Mouse (Mus musculus) hindbrain, embryonic 12.5 days (tissue): Measurements from ENCODE around the gene 1700047I17Rik2. TPM values are rescaled to one million over a fixed set of nuclear protein-coding genes. Genes with fewer than 3 reads are reported as not detected.
"Not testable (repeated sequence)": the region's sequence is repeated elsewhere in the genome, so short reads cannot be mapped to it uniquely, and the experiment has no call there.

Experiments
- ATAC-seq: fragments of 200-750 bp; cut with Nextera tagmentation; 2 replicates; pipeline ENCODE4 v1.8.0; 2017; ENCODE audit warnings: moderate TSS enrichment; ENCODE audit not compliant: low FRiP score
- H3K27ac ChIP-seq: fragments of 300-500 bp; sonication (generic); 2 replicates; pipeline ENCODE4 v1.5.1; 2016; ENCODE audit warnings: mild to moderate bottlenecking
- H3K27me3 ChIP-seq: fragments of 300-500 bp; sonication (generic); 2 replicates; pipeline ENCODE4 v1.6.1; 2016; ENCODE audit warnings: mild to moderate bottlenecking
- H3K36me3 ChIP-seq: fragments of 300-500 bp; sonication (generic); 2 replicates; pipeline ENCODE4 v1.6.1; 2016; ENCODE audit warnings: mild to moderate bottlenecking
- H3K4me1 ChIP-seq: fragments of 300-500 bp; sonication (generic); 2 replicates; pipeline ENCODE4 v1.6.1; 2016
- H3K4me2 ChIP-seq: fragments of 300-500 bp; sonication (generic); replicated peaks from 2 replicates; pipeline ENCODE4 v1.6.1; 2016; ENCODE audit warnings: mild to moderate bottlenecking
- H3K4me3 ChIP-seq: fragments of 300-500 bp; sonication (generic); 2 replicates; pipeline ENCODE4 v1.5.1; 2016; ENCODE audit warnings: mild to moderate bottlenecking
- H3K9ac ChIP-seq: fragments of 300-500 bp; sonication (generic); 2 replicates; pipeline ENCODE4 v1.6.1; 2016; ENCODE audit warnings: mild to moderate bottlenecking, moderate library complexity
- H3K9me3 ChIP-seq: fragments of 300-500 bp; sonication (generic); replicated peaks from 2 replicates; pipeline ENCODE4 v1.6.1; 2016; ENCODE audit warnings: mild to moderate bottlenecking
- WGBS: fragments of 180-500 bp; shearing (Covaris S2); methylation state at CpG from one replicate; pipeline ENCODE4 v1.1.7; 2016; 5-methylcytosine and 5-hydroxymethylcytosine counted together
- polyA plus RNA-seq: library from polyadenylated mRNA; unstranded; fragments of >200 nt; fragmentation: Nextera tagmentation; extraction: Ambion mirVana; gene quantifications from 2 replicates; pipeline ENCODE4 v1.2.1, GENCODE M21; 2016

The 1700047I17Rik2 gene
- polyA plus RNA-seq, 1 experiment from 2014 or later: 0.09 TPM

GRCm38 (mm10) chr12:55263385-55263784 is 64.0 kb downstream of the 1700047I17Rik2 start:
- not testable (repeated sequence) for H3K9me3 ChIP-seq, ATAC-seq, H3K4me3 ChIP-seq, H3K4me2 ChIP-seq, H3K4me1 ChIP-seq, H3K9ac ChIP-seq, H3K27ac ChIP-seq, H3K27me3 ChIP-seq
- no CpG with 5 or more reads among the region's 5 CpGs for WGBS
- H3K36me3 ChIP-seq: peaks cover 10% of the 10 kb centered on the region; the same call in 1 of the 2 replicates

Other genes starting within 250 kb of the 1700047I17Rik2 start
- not detected in 2 replicates for gene Gm20403, start 213.1 kb upstream of the 1700047I17Rik2 start, polyA plus RNA-seq
- 28.1 and 30.3 TPM in 2 replicates for gene Baz1a, start 185.2 kb upstream of the 1700047I17Rik2 start, polyA plus RNA-seq
- gene 2700097O09Rik, start 119.5 kb upstream of the 1700047I17Rik2 start, polyA plus RNA-seq: 28.5 and 33.2 TPM in 2 replicates
- 153 and 171 TPM in 2 replicates for gene Srp54a, start 119.3 kb upstream of the 1700047I17Rik2 start, polyA plus RNA-seq
- 21.6 and 25.1 TPM in 2 replicates for gene Fam177a, start 75.1 kb upstream of the 1700047I17Rik2 start, polyA plus RNA-seq
- gene Srp54b, start 44.5 kb upstream of the 1700047I17Rik2 start, polyA plus RNA-seq: 59.5 and 65.2 TPM in 2 replicates
- gene Srp54c, start 30.6 kb downstream of the 1700047I17Rik2 start, polyA plus RNA-seq: 71.0 and 84.8 TPM in 2 replicates
- 12.0 and 13.3 TPM in 2 replicates for gene 1110008L16Rik, start 100.0 kb downstream of the 1700047I17Rik2 start, polyA plus RNA-seq
- 26.2 and 29.5 TPM in 2 replicates for gene Ppp2r3c, start 103.4 kb downstream of the 1700047I17Rik2 start, polyA plus RNA-seq
- 382 and 419 TPM in 2 replicates for gene Psma6, start 184.6 kb downstream of the 1700047I17Rik2 start, polyA plus RNA-seq